Mouse (Mus musculus) layer of hippocampus, adult 2 months (tissue): ENCODE measurements around the gene Strn. TPM values are rescaled to one million over a fixed set of nuclear protein-coding genes. Genes with fewer than 3 reads are reported as not detected.
"Not testable (repeated sequence)": the region's sequence is repeated elsewhere in the genome, so short reads cannot be mapped to it uniquely, and the experiment has no call there.

ENCODE experiments used
- DNase-seq, 2 experiments: peaks; one replicate each; pipeline ENCODE4 v3.0.0; 2022; ENCODE audit warnings: low spot score in 2 of 2
- H3K27ac ChIP-seq: fragments of 200-600 bp; 2 replicates; pipeline ENCODE4 v1.8.1; 2022
- H3K4me3 ChIP-seq: fragments of 200-600 bp; 2 replicates; pipeline ENCODE4 v1.8.1; 2022; ENCODE audit warnings: mild to moderate bottlenecking
- CTCF ChIP-seq: fragments of 200-600 bp; conservative IDR thresholded peaks from 2 replicates; pipeline ENCODE4 v1.8.1; 2022; ENCODE audit warnings: antibody characterized with exemption, mild to moderate bottlenecking, moderate library complexity
- total RNA-seq, 2 experiments: library from RNA; stranded (reverse); gene quantifications; 2 replicates each; pipeline ENCODE4 v1.2.3; 2021

The Strn gene
- total RNA-seq, 2 experiments from 2014 or later = 57.6 to 59.9 TPM

DNA sequence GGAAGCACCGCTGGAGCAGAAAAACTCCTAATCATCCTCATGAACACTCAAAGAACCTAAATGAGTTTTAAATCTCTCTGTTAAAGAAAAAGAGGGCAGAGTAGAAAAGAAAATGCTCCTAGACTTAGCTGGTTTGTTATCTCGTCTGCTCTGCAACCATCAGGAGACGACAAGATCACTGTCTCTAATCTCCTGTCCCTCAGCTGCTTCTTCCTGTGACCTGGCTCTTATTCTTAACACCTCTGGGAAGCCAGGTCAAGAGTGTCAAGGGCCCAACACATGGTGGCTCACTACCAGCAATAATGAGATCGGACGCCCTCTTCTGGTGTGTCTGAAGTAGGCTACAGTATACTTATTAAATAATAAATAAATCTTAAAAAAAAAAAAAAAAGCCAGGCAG, 40.1 kb downstream of the Strn start:
- DNase-seq = no peak
- no peak overlapping the region for H3K4me3 ChIP-seq
- no peak for TF ChIP-seq CTCF
- no peak overlapping the region for H3K27ac ChIP-seq

GRCm38 (mm10) chr17:78689231-78689630, 47.8 kb downstream of the Strn start:
- H3K27ac ChIP-seq, H3K4me3 ChIP-seq, DNase-seq: not testable (repeated sequence)

DNA sequence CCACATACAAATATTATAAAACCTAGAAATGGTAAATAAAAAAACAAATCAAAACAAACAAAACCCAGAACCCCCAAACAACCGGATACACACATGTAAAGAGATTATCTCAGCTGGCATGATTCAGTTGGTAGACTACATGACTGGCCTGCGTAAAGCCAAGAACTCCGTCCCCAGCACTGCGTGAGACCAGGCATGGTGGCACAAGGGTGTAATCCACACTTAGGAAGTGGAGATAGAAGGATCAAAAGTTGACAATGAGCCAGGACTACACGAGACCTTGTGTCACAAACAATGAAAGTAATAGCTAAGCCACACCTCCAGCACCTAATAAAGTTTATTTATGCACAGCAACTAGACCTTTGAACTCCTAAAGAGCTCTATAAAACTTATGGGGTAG, 49.0 kb downstream of the Strn start:
- Histone ChIP-seq H3K4me3 (no peak overlapping the region), H3K27ac (no peak overlapping the region)
- no peak for TF ChIP-seq CTCF
- DNase-seq = no peak

DNA sequence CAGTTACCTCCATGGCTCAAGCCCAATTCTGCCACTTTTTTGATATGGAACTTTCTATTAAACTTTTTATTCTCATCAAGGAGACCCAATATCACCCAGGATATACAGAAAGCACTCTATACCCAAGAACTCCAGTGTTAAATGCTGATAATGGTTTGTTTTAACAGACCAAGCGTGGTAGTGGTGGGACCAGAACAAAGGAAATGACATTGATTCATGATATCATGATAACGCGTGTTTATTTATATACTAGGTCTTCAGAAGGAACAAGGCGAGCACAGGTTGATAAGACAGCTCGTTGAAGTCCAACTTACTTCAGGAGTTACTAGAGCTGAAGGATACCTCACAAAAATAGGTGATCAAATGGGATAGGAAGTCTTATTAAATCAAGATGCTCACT, 52.0 kb downstream of the Strn start:
- DNase-seq = no peak
- H3K4me3 ChIP-seq = no peak overlapping the region
- no peak for TF ChIP-seq CTCF
- peak overlapping the region; percentile 54; the same call in 1 of the 2 replicates for H3K27ac ChIP-seq

DNA sequence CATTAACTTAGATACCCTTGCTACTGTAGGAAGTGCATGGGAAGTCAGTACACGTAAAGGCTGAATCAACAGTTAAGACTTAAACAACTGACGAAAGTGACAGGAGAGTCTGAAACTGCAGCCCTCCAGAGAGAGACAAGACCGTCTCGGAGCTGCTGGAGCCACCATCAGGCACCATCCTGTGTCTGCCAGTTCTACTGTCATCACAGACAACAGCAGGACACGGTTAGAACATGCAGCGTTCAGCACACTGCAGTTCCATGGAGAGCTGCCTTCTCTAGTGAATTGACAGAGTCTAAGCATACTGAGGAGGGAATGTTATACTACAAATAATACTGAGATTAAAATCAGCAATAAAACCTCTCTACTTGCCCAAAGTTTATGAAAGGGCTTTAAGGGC, 54.6 kb downstream of the Strn start:
- Histone ChIP-seq H3K4me3 (peak overlapping the region; percentile 7; the same call in 1 of the 2 replicates), H3K27ac (peak overlapping the region; percentile 54; the same call in 1 of the 2 replicates)
- TF ChIP-seq CTCF = no peak
- DNase-seq = peak in 1 of 2 experiments; percentile 15

GRCm38 (mm10) chr17:78679503-78679902, 57.5 kb downstream of the Strn start:
- Histone ChIP-seq H3K4me3 (no peak overlapping the region), H3K27ac (no peak overlapping the region)
- TF ChIP-seq CTCF = no peak
- no peak for DNase-seq

DNA sequence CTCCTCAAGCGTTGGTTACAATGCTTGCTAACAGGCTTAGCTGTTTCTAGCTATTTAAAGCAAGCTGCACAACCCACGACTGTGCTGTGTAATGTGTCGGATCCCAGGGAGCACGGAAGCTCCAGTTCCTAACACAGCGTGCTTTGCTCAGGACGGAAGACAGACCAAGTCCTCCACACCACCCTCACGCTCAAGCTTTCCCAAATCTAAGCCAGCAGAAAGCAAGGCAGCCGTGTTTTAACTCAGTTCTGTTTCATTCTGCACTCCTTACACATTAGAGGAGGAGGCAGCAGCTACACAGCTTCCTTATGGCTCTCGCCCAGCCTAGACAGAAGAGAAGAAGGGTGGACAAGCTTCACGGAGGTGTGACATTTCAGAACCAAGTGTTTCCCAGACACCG, 60.2 kb downstream of the Strn start:
- Histone ChIP-seq H3K27ac (peak overlapping the region; percentile 72), H3K4me3 (no peak overlapping the region)
- peak in 1 of 2 experiments; percentile 38 for DNase-seq
- TF ChIP-seq CTCF = no peak

GRCm38 (mm10) chr17:78664962-78665545, 71.9 kb downstream of the Strn start:
- no peak for TF ChIP-seq CTCF
- DNase-seq = peak in 1 of 2 experiments; percentile 44
- H3K27ac ChIP-seq = no peak overlapping the region; the same call in 1 of the 2 replicates
- H3K4me3 ChIP-seq = no peak overlapping the region

GRCm38 (mm10) chr17:78654841-78655240, 82.2 kb downstream of the Strn start:
- TF ChIP-seq CTCF = no peak
- no peak overlapping the region for H3K27ac ChIP-seq
- DNase-seq = no peak
- H3K4me3 ChIP-seq = no peak overlapping the region

DNA sequence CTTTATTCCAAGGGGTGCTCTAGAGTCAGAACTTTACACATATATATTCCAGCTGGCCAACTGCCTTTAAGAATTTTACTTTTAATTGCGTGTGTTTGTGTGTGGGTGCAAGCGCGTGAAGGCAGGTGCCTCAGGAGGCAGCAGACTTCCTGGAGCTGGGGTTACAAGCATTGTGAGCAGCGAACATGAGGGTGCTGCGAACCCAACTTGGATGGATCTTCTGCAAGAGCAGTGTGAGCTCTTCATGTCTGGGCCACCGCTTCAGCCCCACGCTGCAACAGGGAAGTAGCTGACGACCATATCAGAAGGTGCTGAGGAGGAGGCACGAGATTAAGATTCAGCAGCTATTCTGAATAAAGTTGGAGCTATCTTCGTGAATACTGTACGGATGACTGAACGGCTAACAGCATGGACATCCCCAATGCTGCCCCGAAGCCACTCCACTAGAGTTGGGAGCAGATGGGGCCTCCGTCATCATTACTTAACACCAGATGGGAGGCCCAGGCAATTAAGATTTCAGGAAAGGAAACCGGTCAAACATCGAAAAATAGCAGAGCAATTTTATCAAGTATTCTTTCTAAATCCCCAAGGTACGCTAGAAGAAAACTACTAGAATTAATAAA, 93.0 kb downstream of the Strn start:
- H3K27ac ChIP-seq = no peak overlapping the region
- DNase-seq = peak; percentile 17 to 35
- no peak overlapping the region for H3K4me3 ChIP-seq
- no peak for TF ChIP-seq CTCF

GRCm38 (mm10) chr17:78642259-78642658, 94.7 kb downstream of the Strn start:
- TF ChIP-seq CTCF = no peak
- no peak overlapping the region for H3K27ac ChIP-seq
- DNase-seq = no peak
- no peak overlapping the region for H3K4me3 ChIP-seq

- H3K27ac ChIP-seq = no peak overlapping the region
- H3K4me3 ChIP-seq = no peak overlapping the region
- no peak for TF ChIP-seq CTCF
- no peak for DNase-seq
These were observed 96.6 kb downstream of the Strn start for GRCm38 (mm10) chr17:78640387-78640786.

DNA sequence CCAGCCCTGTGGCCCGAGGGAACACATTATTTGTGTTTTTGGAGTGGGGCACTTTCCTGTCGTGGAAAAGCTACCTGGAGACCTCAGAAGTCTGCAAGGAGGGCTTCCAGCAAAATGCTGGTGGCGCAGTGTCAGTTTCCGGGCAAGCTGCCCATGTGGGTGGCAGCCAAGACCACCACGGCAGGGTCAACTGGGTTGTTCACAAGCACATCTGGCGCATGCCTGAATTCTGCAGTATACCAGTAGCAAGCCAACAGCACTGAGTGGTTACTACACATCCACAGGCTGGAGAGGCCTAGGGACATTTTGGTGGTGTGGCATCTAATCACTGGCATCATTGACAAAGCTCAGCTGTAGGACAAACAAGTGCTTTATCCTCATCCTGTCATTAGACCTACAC, 97.9 kb downstream of the Strn start:
- H3K27ac ChIP-seq = no peak overlapping the region
- H3K4me3 ChIP-seq = no peak overlapping the region
- no peak for DNase-seq
- TF ChIP-seq CTCF = no peak

GRCm38 (mm10) chr17:78637140-78637539, 99.9 kb downstream of the Strn start:
- H3K4me3 ChIP-seq = no peak overlapping the region
- no peak for DNase-seq
- no peak overlapping the region for H3K27ac ChIP-seq
- TF ChIP-seq CTCF = no peak
